Mouse (Mus musculus) hindbrain, embryonic 15.5 days (tissue): ENCODE measurements around the gene Piwil4. TPM values are rescaled to one million over a fixed set of nuclear protein-coding genes. Genes with fewer than 3 reads are reported as not detected.
"Not testable (repeated sequence)": the region's sequence is repeated elsewhere in the genome, so short reads cannot be mapped to it uniquely, and the experiment has no call there.

Experiments
- ATAC-seq: fragments of 200-750 bp; cut with Nextera tagmentation; 2 replicates; pipeline ENCODE4 v1.8.0; 2017; ENCODE audit warnings: low read depth, moderate number of reproducible peaks, moderate TSS enrichment; ENCODE audit not compliant: low FRiP score
- H3K27ac ChIP-seq: fragments of 300-500 bp; sonication (generic); replicated peaks from 2 replicates; pipeline ENCODE4 v1.5.1; 2015; ENCODE audit warnings: mild to moderate bottlenecking, inconsistent platforms
- H3K27me3 ChIP-seq: fragments of 300-500 bp; sonication (generic); 2 replicates; pipeline ENCODE4 v1.6.1; 2015; ENCODE audit warnings: control low read depth, inconsistent platforms
- H3K36me3 ChIP-seq: fragments of 300-500 bp; sonication (generic); 2 replicates; pipeline ENCODE4 v1.6.1; 2015; ENCODE audit warnings: control low read depth, inconsistent platforms
- H3K4me1 ChIP-seq: fragments of 300-500 bp; sonication (generic); replicated peaks from 2 replicates; pipeline ENCODE4 v1.6.1; 2015; ENCODE audit warnings: control low read depth, inconsistent platforms
- H3K4me2 ChIP-seq: fragments of 300-500 bp; sonication (generic); 2 replicates; pipeline ENCODE4 v1.6.1; 2015; ENCODE audit warnings: moderate library complexity, mild to moderate bottlenecking, inconsistent platforms
- H3K4me3 ChIP-seq: fragments of 300-500 bp; sonication (generic); 2 replicates; pipeline ENCODE4 v1.5.1; 2015; ENCODE audit warnings: mild to moderate bottlenecking, inconsistent platforms
- H3K9ac ChIP-seq: fragments of 300-500 bp; sonication (generic); 2 replicates; pipeline ENCODE4 v1.6.1; 2015; ENCODE audit warnings: inconsistent platforms
- H3K9me3 ChIP-seq: fragments of 300-500 bp; sonication (generic); 2 replicates; pipeline ENCODE4 v1.6.1; 2016; ENCODE audit warnings: control low read depth, inconsistent platforms
- WGBS: fragments of 180-500 bp; shearing (Covaris S2); methylation state at CpG from one replicate; pipeline ENCODE4 v1.1.7; 2015; 5-methylcytosine and 5-hydroxymethylcytosine counted together
- polyA plus RNA-seq: library from polyadenylated mRNA; unstranded; fragments of >200 nt; fragmentation: Nextera tagmentation; extraction: Ambion mirVana; gene quantifications from 2 replicates; pipeline ENCODE4 v1.2.1, GENCODE M21; 2015

Piwil4 gene
- polyA plus RNA-seq, 1 experiment from 2014 or later: 0.43 TPM

GRCm38 (mm10) chr9:14721610-14722009 is 18.9 kb downstream of the Piwil4 start:
- Histone ChIP-seq H3K9me3 (no peaks in the 10 kb centered on the region), H3K27me3 (peaks cover 4% of the 10 kb centered on the region), H3K27ac (no peak overlapping the region), H3K4me3 (no peak overlapping the region), H3K4me2 (no peak overlapping the region), H3K4me1 (no peaks in the 10 kb centered on the region), H3K9ac (no peak overlapping the region), H3K36me3 (no peaks in the 10 kb centered on the region)
- 78% methylated on average over 5 of the region's 5 CpGs for WGBS
- ATAC-seq: no peak

GRCm38 (mm10) chr9:14720384-14720783 is 20.1 kb downstream of the Piwil4 start:
- Histone ChIP-seq H3K4me2 (no peak overlapping the region), H3K9ac (no peak overlapping the region), H3K36me3 (no peaks in the 10 kb centered on the region), H3K4me1 (no peaks in the 10 kb centered on the region), H3K27ac (no peak overlapping the region), H3K27me3 (peaks cover 4% of the 10 kb centered on the region), H3K4me3 (no peak overlapping the region), H3K9me3 (no peaks in the 10 kb centered on the region)
- no peak for ATAC-seq
- WGBS: 48% methylated on average over 2 of the region's 2 CpGs

GRCm38 (mm10) chr9:14718332-14718691 is 22.2 kb downstream of the Piwil4 start:
- Histone ChIP-seq H3K4me1 (no peaks in the 10 kb centered on the region), H3K4me3 (no peak overlapping the region), H3K9me3 (no peaks in the 10 kb centered on the region), H3K4me2 (peak overlapping the region; percentile 23; the same call in 1 of the 2 replicates), H3K27ac (no peak overlapping the region), H3K27me3 (peaks cover 2% of the 10 kb centered on the region), H3K36me3 (no peaks in the 10 kb centered on the region), H3K9ac (no peak overlapping the region)
- ATAC-seq: no peak

GRCm38 (mm10) chr9:14717689-14718331 is 22.7 kb downstream of the Piwil4 start:
- WGBS: 54% methylated on average over 14 of the region's 14 CpGs
- H3K36me3 ChIP-seq: no peaks in the 10 kb centered on the region
- H3K4me3 ChIP-seq: no peak overlapping the region
- no peaks in the 10 kb centered on the region for H3K9me3 ChIP-seq
- no peak overlapping the region for H3K27ac ChIP-seq
- peak overlapping the region; percentile 23; the same call in 1 of the 2 replicates for H3K4me2 ChIP-seq
- no peak for ATAC-seq
- peaks cover 2% of the 10 kb centered on the region for H3K27me3 ChIP-seq
- no peak overlapping the region for H3K9ac ChIP-seq
- no peaks in the 10 kb centered on the region for H3K4me1 ChIP-seq

- ATAC-seq: no peak
- no peaks in the 10 kb centered on the region for H3K9me3 ChIP-seq
- H3K9ac ChIP-seq: no peak overlapping the region
- H3K27me3 ChIP-seq: peaks cover 2% of the 10 kb centered on the region; the same call in 1 of the 2 replicates
- H3K36me3 ChIP-seq: no peaks in the 10 kb centered on the region
- no peak overlapping the region for H3K4me2 ChIP-seq
- no peak overlapping the region for H3K27ac ChIP-seq
- H3K4me1 ChIP-seq: no peaks in the 10 kb centered on the region
- no peak overlapping the region for H3K4me3 ChIP-seq
- 91% methylated on average over 15 of the region's 15 CpGs for WGBS
These were observed 25.3 kb downstream of the Piwil4 start for GRCm38 (mm10) chr9:14715258-14715657.

GRCm38 (mm10) chr9:14710910-14711309 is 29.6 kb downstream of the Piwil4 start:
- H3K4me2 ChIP-seq: no peak overlapping the region
- no peaks in the 10 kb centered on the region for H3K4me1 ChIP-seq
- no peaks in the 10 kb centered on the region for H3K36me3 ChIP-seq
- 92% methylated on average over 3 of the region's 3 CpGs for WGBS
- H3K9ac ChIP-seq: no peak overlapping the region
- no peak for ATAC-seq
- no peaks in the 10 kb centered on the region for H3K9me3 ChIP-seq
- H3K27me3 ChIP-seq: no peaks in the 10 kb centered on the region
- H3K27ac ChIP-seq: no peak overlapping the region
- no peak overlapping the region for H3K4me3 ChIP-seq

GRCm38 (mm10) chr9:14705321-14706162 is 35.0 kb downstream of the Piwil4 start:
- Histone ChIP-seq H3K4me3 (no peak overlapping the region), H3K27me3 (no peaks in the 10 kb centered on the region), H3K4me2 (no peak overlapping the region), H3K27ac (no peak overlapping the region), H3K4me1 (no peaks in the 10 kb centered on the region; the same call in 1 of the 2 replicates), H3K9ac (no peak overlapping the region), H3K36me3 (no peaks in the 10 kb centered on the region), H3K9me3 (no peaks in the 10 kb centered on the region)
- no peak for ATAC-seq
- WGBS: 67% methylated on average over 13 of the region's 13 CpGs

- WGBS: 97% methylated on average over 1 of the region's 1 CpGs
- H3K4me3 ChIP-seq, H3K4me2 ChIP-seq, H3K27me3 ChIP-seq, H3K9me3 ChIP-seq, H3K4me1 ChIP-seq, H3K27ac ChIP-seq, H3K9ac ChIP-seq, ATAC-seq, H3K36me3 ChIP-seq: not testable (repeated sequence)
These were observed 39.7 kb downstream of the Piwil4 start for GRCm38 (mm10) chr9:14700795-14701194.

- H3K27ac ChIP-seq: no peak overlapping the region
- H3K4me3 ChIP-seq: no peak overlapping the region
- no peaks in the 10 kb centered on the region for H3K9me3 ChIP-seq
- H3K36me3 ChIP-seq: no peaks in the 10 kb centered on the region
- 46% methylated on average over 7 of the region's 7 CpGs for WGBS
- no peaks in the 10 kb centered on the region for H3K27me3 ChIP-seq
- peak; percentile 59; the same call in 1 of the 2 replicates for ATAC-seq
- no peak overlapping the region for H3K9ac ChIP-seq
- H3K4me1 ChIP-seq: no peaks in the 10 kb centered on the region
- no peak overlapping the region for H3K4me2 ChIP-seq
These were observed 41.3 kb downstream of the Piwil4 start for GRCm38 (mm10) chr9:14699288-14699640.

GRCm38 (mm10) chr9:14698582-14699287 is 41.8 kb downstream of the Piwil4 start:
- 51% methylated on average over 12 of the region's 12 CpGs for WGBS

GRCm38 (mm10) chr9:14697903-14698302 is 42.6 kb downstream of the Piwil4 start:
- Histone ChIP-seq H3K4me3 (no peak overlapping the region), H3K4me1 (no peaks in the 10 kb centered on the region), H3K4me2 (no peak overlapping the region), H3K9ac (no peak overlapping the region), H3K27me3 (no peaks in the 10 kb centered on the region), H3K36me3 (no peaks in the 10 kb centered on the region), H3K27ac (no peak overlapping the region), H3K9me3 (no peaks in the 10 kb centered on the region)
- WGBS: 68% methylated on average over 4 of the region's 4 CpGs
- ATAC-seq: no peak

More at GRCm38 (mm10) chr9:14698582-14699287, 41.8 kb downstream of the Piwil4 start:
- Histone ChIP-seq H3K4me1 (no peaks in the 10 kb centered on the region), H3K27me3 (no peaks in the 10 kb centered on the region), H3K9ac (no peak overlapping the region), H3K27ac (no peak overlapping the region), H3K9me3 (no peaks in the 10 kb centered on the region), H3K4me2 (no peak overlapping the region), H3K36me3 (no peaks in the 10 kb centered on the region), H3K4me3 (no peak overlapping the region)
- peak; percentile 96 for ATAC-seq
